Mouse (Mus musculus): ENCODE data around the gene Cpne5.
"Not testable (repeated sequence)": the region's sequence is repeated elsewhere in the genome, so short reads cannot be mapped to it uniquely, and the experiment has no call there.

The Cpne5 gene

DNA sequence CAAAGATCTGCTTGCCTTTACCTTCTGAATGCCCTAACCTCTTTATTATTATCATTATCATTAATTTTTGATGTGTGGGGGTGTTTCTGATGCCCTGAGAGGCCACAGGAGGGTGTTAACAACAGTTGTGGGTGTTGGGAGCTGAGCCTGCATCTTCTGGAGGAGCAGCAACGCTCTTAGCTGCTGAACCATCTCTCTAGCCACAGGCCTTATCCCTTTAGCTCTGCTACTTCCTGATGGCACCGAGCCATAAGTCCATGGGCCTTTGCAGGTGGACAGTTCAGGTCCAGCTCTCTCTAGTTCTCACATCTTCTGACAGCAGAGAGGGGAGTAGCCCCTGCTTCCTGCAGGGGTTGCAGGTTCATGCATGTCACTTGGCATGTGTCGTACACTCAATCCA lies 96.4 kb downstream of the Cpne5 start:
- no peak for DNase-seq (ENCODE audit: low read depth, low spot score)

DNA sequence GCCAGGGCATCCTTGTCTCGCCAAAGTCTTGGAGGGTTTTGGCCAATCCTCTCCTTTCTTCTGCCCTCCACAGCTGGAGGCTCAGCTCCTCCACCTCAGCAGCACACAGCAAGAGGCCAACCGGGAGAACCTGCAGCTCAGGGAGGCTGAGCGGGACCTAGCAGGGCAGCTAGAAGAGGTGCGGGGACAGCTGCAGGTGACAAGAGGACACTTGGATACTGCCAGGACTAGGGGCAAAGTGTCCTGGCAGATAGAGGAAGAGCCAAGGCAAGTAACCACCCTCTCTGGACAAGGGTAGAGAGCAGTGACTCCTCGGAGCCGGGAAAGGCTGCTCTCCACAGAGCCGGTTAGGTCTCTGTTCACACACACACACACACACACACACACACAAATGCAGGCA lies 100.1 kb downstream of the Cpne5 start:
- DNase-seq (ENCODE audit: low read depth, low spot score), result no peak

DNA sequence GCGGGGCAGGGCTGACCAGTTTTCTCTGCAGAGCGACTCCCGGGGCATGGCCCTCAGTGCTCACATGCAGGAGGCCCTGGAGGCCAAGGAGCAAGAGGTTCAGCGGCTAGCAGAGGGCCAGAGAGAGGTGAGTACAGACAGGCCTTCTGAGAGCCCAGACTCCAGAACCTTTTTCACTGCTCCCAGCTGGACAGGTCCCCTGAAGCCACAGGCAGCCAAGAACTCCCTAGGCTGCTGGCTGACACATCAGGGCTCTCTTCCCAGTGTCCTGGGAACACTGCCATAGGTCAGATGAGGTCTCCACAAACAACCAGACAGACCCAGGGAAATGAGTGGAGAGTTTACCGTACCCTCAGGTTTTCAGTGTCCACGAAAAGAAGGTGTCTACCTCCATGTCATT lies 101.7 kb downstream of the Cpne5 start:
- DNase-seq (ENCODE audit: low read depth, low spot score), result no peak

DNA sequence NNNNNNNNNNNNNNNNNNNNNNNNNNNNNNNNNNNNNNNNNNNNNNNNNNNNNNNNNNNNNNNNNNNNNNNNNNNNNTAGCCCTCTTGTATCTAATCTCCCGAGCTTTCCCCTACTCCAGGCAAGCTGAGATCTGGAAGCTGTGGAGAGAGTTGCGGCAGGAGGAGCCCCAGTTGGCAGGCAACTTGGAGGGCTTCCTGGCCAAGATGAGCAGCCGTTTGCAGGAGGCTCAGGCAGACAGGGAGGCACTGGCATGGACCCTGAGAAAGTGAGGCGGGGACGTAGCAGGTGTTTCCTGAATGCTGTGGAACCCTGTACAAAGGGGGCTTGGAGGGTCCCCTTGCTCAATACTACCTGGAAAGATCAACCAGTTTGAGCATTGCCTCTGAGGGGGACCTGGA lies 102.9 kb downstream of the Cpne5 start:
- no peak for DNase-seq (ENCODE audit: low read depth, low spot score)

DNA sequence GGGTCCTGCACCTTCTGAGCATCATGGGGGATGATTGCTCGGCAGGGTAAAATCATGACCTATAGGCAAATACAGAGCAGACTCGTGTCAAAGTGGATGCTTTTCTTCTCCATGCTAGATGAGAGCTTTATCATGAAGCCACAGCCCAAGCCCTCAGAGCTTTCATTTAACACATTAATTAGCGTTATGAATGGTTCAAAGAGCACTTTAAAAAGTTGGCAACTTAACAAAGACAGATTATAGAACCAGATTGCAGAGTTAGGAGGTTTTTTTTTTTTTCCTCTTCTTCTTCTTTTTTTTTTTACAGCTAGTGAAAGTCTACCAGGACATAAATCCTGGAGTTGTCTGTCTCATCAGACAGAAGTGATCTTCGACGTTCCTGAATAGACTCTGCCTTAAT lies 108.6 kb downstream of the Cpne5 start:
- no peak for DNase-seq (ENCODE audit: low read depth, low spot score)

- DNase-seq (ENCODE audit: low read depth, low spot score), result no peak
These were observed 111.4 kb downstream of the Cpne5 start for GRCm38 (mm10) chr17:29126561-29126960.

- no peak for DNase-seq (ENCODE audit: low read depth, low spot score)
These were observed 114.3 kb downstream of the Cpne5 start for GRCm38 (mm10) chr17:29123578-29124174.

DNA sequence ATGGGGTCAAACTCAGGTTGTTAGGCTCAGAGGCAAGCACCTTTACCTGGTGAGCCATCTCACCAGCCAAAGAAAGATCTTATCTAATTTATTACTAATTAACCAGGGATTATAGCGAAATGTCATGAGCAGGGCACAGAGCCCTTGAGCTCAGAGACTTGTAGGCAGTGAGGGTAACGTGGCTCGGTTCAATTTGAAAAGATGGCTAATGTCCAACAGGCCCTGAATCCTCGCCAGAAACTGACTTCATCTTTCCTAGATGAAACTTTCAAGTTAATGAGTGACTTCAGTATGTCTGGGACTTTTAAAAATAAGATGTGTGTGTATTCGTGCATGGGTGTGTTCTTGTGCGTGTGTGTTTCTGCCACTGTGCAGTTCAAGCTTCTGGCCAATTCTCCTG lies 115.2 kb downstream of the Cpne5 start:
- no peak for DNase-seq (ENCODE audit: low read depth, low spot score)

GRCm38 (mm10) chr17:29120666-29121065 lies 117.3 kb downstream of the Cpne5 start:
- no peak for DNase-seq (ENCODE audit: low read depth, low spot score)

DNA sequence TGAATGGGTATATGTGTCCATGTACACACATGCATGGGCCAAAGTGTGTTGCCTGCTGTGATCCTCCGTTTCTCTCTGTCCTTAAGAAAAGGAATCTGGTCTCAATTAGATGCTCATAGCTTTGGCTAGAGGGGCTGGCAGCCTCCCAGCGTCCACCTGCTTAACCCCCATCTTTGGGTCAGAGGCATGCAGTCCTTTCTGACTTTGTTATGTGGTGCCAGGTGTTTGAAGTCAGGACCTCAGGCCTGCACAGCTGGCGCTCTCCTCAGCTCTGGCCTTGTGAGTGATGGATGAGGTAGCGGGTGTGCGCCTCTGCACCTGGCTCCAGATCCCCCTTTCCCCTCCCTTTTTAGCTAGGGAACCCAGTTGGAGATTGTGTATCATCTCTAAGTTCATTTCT lies 119.9 kb downstream of the Cpne5 start:
- DNase-seq (ENCODE audit: low read depth, low spot score), result no peak

GRCm38 (mm10) chr17:29117006-29117648 lies 120.8 kb downstream of the Cpne5 start:
- no peak for DNase-seq (ENCODE audit: low read depth, low spot score)

DNA sequence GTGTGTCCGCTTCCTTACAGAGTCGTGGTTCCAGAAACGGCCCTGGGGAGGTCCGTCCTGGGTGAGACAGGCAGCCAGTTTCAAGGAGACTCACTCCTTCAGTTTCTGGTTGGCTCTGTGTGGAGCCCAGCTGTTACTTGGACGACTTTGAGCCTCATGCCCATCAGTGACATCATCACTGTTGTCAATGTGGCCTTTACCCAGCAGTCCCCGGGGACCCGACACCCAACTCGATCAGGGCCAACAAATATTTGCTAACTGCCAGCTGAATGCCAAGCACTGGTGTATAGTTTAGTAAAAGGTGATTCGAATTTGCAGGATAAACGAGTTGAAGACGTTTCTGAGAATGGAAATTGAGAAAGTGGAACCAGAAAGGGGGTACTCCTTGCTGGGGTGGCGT lies 121.9 kb downstream of the Cpne5 start:
- no peak for DNase-seq (ENCODE audit: low read depth, low spot score)

DNA sequence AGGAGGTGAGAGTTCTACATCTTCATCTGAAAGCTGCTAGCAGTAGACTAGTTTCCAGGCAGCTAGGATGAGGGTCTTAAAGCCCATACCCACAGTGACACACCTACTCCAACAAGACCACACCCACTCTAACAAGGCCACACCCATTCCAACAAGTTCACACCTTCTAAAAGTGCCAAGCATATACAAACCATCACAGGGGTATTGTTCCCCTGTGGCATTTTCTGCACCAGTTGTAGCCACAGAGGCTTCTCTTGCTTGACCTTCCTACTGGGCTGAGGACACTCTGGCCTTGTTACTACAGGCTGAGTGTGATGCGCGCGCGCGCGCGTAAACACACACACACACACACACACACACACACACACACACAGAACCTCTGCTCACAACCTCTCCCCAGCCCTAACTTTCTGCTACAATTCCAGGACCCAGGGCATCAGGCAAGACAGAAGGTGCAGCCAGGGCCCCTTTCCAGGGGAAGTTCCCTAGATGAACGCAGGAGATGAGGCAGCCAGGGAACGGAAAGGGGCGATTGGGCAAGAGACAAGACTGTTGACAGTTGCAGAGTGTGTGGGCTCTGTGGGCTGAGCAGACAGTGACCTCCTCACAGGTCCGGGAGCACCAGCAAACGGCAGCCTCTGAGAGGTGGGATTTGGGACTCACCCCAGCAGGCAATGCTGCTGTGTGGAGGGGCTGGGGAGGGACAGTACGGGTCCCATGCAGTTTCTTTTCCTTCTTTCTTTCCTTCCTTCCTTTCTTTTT lies 124.2 kb downstream of the Cpne5 start, which contains the start of gene Rab44:
TSS of gene Rab44 (plus strand) at position 555 of the 762 bp plus-strand sequence.
- DNase-seq (ENCODE audit: low read depth, low spot score), result no peak

GRCm38 (mm10) chr17:29111332-29111731 lies 126.6 kb downstream of the Cpne5 start:
- DNase-seq (ENCODE audit: low read depth, low spot score), result no peak

- not testable (repeated sequence) for DNase-seq (ENCODE audit: low read depth, low spot score)
These were observed 127.6 kb downstream of the Cpne5 start for GRCm38 (mm10) chr17:29110356-29110755.

Measured in CD4-positive helper T cell, adult 2 months (primary cell).